Mouse (Mus musculus) layer of hippocampus, postnatal 14 days (tissue): ENCODE measurements around the gene Higd1c. TPM values are rescaled to one million over a fixed set of nuclear protein-coding genes. Genes with fewer than 3 reads are reported as not detected.
"Not testable (repeated sequence)": the region's sequence is repeated elsewhere in the genome, so short reads cannot be mapped to it uniquely, and the experiment has no call there.

ENCODE experiments used
- DNase-seq, 2 experiments: peaks; one replicate each; pipeline ENCODE4 v3.0.0; 2021 to 2022; ENCODE audit warnings: low spot score in 2 of 2, mixed read lengths in 1 of 2
- total RNA-seq, 2 experiments: library from RNA; stranded (reverse); gene quantifications; 2 replicates each; pipeline ENCODE4 v1.2.3; 2021

The Higd1c gene
- total RNA-seq, 2 experiments from 2014 or later: not detected

DNA sequence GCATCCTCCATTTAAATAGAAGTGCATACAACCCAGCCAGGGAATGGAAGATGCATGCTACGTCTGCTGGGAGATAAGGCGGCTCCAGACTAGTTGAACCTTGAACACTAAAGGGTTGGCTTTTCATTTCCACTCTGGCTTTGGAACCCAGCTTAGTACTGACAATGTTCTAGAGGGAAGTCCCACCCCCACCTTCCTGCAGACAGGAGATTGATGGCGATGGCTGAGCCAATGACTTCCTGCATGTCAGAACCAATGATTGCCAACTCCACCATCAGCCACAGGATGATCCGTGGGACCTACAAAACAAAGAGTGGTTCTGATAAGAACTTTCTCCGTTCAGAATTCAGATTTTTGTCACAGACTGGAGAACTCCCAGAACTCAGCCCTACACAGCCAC is 41.7 kb downstream of the Higd1c start:
- no peak for DNase-seq

DNA sequence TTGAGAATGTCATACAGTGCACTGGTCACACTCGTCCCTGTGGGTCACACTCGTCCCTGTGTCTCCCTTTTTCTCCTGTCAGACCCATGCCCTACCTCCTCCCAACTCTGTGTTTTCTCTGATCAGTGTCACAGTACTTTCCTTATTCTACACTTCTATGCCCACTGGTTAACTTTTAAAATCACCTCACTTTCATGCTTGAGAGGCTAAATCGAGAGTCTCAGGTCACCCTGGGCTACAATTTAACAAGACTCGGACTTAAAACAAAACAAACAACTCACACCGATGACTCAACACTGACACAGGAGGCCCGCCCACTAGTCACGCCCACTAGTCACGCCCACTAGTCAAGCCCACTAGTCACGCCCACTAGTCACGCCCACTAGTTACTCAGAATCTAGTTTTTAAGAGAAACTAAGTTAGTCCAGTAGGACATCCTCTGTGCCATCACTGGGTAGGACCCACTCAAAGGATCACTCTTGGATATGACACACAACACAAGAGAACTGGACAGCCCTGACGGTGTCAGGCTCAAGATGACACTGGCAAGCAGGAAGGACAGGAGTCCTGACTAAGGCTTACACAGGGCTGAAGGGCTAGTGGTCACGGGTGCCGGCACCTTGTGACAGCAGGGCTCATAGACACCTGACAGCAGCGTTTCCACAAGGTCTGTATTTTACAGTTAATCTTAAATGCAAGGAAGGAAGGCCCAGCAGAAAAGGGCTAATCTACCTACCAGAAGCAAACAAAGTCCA is 46.8 kb downstream of the Higd1c start:
- DNase-seq: no peak

DNA sequence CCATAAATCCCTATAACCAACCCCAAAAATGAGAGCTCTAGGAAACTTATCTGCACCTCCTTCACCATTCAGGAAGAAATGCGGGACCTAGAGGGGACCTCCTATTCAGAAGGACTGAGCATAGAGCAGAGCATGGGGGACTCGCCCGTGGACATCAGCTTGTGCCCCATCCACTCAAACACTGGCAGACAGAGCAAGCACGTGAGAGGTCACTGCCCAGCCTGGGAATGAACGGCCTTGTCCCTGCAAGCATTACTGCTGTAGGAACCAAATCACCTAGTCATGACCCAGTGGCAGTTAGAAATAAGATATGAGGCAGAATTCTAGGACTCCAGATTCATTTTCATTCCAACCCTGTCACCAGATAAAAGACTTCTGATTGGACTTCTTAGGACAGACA is 47.4 kb downstream of the Higd1c start:
- DNase-seq: no peak

DNA sequence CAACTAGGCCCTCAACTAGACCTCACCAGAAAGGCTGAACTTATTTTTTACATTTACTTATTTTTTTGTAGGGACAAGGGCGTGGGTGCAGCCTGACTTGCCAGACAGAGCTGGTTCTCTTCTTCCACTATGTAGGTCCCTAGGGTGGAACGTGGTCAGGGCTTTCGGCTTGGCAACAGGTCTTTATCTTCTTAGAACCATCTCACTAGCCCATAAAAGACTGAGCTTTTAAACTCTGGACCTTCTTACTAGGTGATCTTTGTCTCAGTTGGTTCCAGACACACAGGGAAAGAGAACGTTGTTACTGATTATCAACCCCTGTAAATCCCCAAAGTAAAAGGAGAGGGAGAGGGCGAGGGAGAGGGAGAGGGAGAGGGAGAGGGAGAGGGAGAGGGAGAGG is 49.0 kb downstream of the Higd1c start:
- no peak for DNase-seq

DNA sequence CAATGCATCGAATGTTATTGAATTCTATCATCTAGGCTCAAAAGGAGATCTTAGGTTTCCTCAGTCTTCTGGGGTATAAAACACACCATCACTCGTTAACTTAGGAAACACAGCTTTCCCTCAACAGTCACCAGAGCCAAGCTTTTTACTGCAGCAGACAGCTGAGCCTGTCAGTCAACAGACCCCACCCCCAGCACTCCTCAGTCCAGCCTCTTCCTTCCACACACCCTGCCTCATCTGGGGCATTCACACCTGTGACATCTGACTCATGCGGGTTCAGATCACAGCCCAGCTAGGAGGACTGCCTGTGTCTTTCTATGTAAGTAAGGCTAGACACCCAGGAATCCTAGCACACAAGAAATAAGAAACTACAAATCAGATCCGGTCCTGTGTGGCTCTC is 49.7 kb downstream of the Higd1c start:
- no peak for DNase-seq

DNA sequence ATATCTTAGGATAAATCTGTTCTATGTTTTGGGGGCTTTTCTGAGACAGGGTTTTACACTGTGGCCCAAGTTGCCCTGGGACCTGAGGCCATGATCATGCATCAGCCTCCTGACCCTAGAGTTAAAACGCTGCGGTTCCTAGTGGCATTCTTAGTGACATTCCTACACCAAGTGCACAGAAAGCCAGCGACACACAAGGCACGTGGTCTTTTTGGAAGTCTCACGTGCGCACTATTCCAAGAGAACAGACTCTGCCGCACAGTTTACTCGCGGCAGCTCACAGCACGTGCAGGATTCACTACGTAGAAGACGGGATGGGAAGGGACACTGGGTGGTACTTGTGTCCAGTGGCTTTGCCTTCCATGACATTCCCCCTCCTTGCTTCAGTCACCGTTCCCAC is 50.6 kb downstream of the Higd1c start:
- no peak for DNase-seq

DNA sequence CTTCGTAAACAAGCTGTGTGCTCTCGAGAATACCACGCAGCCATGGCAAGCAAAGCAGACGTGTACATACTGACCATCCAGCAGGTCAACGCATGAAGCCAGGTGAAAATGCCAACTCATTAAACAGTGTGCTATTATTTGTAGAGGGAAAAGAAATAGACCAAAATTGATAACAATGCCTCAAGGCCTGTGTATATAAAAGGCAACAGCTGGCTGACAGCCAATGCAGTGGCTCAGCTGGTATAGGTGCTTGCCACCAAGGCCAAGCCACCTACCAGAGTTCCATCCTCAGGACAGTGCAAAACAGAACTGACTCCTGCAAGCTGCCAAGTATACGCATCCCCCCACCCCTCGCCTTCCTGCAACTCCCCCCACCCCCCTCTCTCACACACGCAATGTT is 51.3 kb downstream of the Higd1c start:
- DNase-seq: no peak

DNA sequence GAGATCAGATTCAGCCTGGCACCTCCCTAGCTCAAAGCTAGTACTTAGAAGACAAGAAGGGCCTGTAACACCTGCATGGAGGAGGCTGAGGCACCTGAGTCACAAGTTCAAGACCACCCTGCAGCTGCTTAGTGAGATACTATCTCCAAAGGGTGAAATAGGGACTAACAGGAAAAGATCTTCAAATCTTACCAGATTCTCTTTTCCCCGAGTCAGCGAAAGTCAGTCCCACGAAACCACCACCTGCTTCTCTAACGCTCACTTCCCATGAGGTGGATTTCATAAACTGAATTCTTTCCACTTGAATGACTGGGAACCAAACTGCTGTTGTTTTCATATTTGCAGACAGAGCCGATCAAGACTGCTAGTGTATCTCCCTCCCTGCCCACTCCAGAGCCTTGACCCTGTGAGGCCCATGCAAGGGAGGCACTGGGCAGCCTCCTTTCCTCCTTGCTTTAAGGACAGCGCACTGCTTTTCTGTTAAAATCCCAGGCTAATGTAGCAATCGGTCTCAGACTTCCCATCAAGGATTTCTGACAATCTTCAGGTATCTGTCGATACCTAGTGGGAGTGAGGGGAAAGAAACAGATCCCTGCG is 53.6 kb downstream of the Higd1c start:
- DNase-seq: no peak

DNA sequence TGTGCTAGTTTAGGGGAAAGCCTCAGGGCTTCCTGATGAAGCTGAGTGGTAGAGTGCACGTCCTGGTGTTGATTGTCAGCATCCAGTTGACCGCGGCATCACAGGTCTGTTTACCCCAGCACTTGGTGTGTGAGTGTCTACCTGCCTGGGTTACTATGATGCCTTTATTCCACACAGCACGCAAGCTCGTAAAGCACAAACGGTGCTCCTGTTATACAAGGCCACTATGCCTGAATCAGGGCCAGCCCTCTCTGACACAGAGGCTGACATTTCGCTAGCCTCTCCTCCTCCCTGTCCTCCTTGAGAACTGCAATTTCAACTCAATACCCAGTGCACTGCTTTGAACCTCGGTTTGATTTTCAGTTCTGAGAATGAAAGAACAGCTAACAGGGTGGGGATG is 55.0 kb downstream of the Higd1c start:
- DNase-seq: no peak

DNA sequence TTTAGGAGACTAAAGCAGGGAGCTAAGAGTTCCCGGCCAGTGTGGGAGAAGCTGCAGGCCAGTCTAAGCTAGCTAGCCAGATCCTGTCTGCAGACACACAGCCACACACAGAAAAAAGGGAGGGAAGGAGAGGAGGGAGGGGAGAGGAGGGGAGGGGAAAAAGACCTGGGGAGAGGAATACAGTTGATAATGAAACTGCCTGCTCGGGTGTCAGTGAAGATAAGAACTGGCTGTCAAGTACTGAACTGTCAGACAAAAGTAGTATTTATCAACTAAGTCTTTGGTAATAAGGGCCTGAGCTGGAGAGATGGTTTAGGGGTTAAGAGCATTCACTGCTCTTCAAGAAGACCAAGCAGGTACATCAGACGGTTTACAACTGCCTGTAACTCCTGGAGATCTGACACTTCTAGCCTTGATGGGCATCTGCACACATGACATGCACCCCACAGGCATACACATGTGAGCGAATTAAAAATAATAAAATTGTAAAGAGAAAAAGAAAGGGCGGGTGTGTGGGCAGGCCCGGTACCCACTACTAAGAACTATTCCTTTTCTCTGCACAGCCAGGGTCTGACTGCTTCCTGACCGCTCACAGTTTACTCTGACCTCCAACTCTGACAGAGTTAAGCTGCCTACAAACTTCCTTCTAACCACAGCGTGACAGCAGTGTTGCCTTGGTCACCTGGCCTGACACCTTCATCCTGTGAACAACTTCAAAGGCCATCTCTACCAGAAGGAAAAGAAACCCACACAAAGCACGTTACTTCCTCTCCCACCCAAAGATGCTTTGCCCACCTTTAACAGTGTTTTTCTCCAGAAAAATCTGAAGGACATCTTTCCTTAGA is 55.8 kb downstream of the Higd1c start:
- no peak for DNase-seq

DNA sequence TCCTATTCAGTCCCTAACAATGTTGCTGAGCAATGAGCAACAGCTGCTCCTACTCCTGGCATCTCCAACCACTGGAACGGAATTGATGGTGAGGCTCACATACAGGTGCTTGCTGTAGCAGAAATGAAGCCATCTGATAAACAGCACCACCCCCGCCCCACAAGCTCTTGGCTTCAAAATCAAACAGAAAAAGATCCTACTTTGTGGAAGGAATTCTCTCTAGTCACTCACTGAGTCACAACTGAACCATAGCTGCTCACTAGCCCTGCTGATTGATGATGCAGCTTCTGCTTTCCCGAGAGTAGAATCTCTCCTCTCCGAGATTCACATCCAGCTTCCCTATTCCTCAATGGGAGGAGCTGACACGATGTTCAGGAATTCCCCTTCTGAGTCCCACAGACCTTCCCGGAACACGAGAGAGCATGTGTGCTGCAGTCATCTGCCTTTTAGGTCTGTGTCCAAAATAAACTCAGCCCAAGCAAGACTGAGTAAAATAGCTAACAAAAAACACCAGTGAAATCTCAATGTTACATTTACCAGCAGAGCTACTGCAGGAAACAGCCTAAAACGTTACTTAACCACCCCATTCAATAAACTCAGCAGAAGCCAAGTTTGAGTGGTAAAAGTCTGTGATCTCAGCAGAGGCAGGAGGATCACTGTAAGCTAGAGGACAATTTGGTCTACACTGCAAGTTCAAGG is 56.9 kb downstream of the Higd1c start:
- no peak for DNase-seq

DNA sequence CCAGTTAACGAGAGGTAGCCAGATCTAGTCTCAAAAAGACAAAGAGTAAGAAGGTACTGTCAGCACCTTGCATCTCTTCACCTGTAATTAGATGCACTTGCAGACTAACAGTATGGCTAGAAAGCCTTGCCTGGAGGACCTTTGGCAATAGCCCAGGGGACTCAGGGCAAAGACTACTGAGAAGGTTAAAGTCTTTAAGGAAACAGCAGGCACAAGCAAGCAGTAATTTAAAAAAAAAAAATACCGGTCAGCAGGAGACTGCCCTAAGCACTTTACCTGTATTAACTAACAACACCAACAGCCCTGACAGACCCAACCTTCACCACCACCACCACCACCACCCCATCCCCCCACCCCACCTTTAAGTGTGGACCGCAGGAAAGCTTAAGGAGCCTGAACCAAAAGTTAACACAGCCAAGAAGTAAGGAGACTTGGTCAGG is 57.4 kb downstream of the Higd1c start, which contains the start of gene Gm5475:
Gene Gm5475 (plus strand): TSS at position 390 of the 440 bp plus-strand sequence.
- not testable (repeated sequence) for DNase-seq

DNA sequence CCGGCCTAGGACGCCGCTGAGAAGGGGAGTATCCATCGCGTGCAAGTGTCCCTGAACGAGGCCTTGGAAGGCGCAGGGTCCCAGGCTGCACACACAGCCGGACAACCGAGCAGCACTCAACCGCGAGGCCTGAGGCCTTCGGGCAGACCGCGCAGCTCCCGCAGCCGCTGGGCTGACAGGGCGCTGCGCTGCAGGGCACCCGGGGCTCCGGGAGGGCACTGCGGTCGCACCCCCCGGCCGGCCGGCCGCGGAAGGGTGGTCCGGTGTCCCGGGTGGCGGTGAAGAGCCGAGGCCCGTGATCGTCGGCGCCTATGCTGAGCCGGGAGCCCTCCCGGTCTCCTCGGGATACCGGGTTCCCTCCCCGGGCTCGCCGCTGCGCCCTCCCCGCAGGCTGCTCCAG is 58.1 kb downstream of the Higd1c start:
- DNase-seq: no peak

DNA sequence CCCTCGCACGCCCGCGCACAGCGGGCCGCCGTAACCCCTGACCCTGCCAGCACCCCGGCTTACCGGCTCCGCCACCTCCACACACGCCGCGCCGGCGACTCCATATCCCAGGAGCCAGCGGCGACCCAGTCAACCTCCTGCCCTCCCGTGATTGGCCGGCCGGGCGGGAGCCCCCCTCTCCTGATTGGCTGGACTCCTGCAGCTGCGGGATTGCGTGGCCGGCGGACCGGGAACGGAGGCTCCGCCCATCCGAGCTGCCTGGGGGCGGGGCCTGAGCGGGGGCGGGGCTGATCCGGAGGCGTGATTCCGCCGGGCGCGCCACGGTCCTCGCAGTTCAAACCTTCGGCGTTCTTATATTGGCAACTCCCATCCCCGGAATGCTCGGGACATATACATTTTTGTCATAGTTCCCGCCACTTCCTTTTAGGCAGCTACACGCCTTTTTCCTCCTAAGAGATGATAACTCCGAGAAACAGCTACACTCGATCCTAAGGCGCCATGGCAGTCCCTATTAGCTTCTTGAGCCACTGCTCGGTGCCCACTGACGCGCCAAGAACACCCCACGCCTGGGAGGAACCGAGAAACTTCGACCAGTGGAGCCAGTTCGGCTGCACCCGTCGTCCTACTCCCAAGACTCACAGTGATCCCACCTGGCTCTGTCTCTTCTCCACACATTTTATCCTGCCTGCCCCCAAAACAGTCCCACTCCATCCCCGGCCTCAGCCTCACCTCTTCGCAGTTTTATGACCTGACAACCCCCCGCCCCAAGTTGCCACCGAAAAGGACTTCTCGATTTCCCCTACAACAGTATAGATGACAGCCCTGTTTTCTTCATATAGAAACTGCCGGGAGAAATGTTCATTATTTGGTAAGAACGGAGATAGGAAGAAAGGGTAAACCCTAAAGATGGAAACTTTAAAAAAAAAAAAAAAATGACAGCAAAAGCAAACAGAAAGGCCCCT is 58.8 kb downstream of the Higd1c start:
- peak; percentile 92 to 97 for DNase-seq

DNA sequence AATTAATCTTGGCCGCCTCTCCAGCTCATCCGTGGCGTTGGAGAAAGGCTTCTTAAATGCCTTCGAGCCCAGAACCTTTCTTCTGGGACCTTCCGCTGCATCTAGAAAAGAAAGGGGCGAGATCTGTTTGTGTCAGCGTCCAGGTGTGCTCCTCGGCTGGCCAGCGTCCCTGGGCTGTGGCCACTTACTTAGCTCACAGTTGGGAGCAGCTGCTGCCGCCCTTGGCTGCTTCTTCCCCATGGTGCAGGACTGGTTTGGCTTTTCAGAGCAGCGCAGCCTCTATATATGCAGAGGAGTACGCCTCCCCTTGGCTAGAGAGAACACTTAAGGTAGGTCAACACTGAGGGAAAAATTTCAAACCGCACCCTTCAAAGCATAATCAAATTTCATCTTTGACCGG is 59.6 kb downstream of the Higd1c start:
- no peak for DNase-seq

DNA sequence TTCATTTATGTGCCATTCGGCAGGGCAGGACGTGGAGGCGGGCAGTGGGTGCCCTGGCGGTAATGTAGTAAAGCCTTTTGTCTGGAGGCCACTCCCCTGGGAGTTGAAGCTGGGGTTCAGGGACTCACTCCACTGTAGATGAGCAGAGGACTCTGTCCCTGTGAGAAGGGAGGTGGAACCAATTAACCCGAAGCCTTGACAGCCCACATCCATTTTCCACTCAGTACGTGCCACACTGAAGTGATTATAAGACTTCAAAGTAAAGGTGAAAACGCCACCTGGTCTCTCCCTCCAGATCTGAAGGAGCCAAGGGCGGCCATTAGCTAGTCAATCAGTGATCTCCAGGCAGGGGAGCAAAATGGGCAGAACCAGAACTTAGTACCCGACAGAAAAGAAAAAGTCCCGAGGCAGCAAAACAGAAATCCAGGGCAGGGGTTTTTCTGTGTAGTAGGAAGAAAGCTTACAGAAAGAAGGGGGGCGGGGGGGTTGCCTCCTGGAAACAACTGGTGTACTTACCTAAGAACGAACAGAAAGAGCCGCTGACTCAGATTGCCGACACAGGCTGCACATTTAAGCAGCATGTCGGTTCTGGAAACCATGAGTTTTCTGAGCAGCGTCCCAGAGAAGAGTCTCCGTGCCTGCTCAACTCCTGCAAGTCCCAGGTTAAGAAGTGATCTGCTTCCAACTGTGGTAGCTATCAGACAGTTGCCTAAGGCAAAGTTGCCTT is 60.2 kb downstream of the Higd1c start, which contains the start of gene Slc11a2:
Gene Slc11a2 (minus strand): TSS at position 677 of the 727 bp plus-strand sequence.
- no peak for DNase-seq

DNA sequence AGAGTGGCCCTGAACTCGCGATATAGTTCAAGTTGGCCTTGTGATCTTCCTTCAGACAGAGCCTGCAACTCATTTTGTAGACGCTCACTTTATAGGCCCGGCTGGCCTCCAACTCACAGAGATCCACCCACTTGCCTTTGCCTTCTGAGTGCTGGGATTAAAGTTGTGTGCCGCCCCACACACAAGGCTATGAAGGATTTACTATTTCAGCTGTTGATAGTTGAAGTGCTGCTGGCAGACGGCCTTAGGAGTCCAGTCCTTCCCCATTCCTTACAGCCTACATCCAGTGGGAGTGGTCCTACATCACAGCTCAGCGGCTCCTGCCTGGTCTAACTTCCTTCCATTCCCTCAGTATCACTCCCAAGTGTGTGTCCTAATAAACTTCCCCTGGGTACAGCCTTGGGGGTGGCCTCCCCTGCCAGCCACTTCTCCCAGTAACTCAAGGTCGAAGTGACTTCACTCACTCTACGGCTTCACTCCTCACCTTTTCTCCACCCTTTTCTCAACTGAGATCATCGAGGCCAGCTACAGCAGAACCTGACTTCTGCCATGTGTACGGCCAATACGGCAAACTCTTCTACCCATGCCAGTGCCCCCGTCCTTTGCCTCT is 64.1 kb downstream of the Higd1c start:
- no peak for DNase-seq

DNA sequence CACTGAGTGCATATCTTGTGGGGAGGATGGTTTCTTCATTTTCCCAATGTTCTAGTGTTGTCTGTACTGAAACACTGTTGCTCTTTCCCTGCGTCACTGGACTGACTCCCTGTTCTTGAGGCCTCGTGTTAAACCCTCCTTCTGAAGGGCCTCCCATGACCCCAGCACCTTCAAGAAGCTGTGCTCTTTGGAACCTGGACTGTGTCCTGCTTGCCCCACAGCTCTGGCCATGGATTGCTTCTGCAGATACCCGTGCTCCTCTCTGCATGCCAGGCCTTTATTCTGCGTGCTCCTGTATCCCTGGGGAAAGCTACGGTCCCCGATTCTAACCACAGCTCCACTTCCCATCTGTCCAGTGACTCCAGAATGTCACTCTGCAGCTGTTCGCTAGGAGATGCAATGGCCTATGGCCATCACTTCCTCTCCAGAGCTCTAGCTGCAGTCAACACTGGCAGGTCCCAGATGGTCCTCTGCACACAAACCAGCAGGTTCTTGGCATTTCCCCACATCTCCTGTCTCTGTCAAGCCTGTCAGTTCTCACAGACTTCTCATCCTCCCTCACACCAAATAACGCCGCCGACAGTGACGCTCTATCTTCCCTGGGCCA is 65.7 kb downstream of the Higd1c start:
- peak in 1 of 2 experiments; percentile 19 for DNase-seq

DNA sequence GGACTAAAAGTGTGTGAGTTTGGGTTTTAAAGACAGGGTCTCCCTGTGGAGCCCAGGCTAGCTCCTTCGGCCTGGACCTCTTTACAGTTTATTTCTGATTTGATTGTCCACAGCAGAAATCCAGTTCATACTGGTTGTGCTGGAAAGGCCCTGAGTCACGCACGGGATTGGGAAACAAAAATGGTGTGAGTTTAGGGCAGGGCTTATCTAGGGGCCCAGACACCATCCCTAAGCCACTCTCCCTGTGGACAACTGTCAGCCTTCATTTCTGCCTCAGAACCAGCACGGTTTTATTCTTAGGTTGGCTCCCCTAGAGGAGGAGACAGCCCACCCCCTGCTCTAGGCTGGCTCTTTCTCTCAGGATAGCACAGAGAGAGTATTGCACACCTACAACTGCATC is 68.9 kb downstream of the Higd1c start:
- DNase-seq: no peak
